8 mouse cellular contexts compared by ENCODE assay signal in the genomic region with DNA sequence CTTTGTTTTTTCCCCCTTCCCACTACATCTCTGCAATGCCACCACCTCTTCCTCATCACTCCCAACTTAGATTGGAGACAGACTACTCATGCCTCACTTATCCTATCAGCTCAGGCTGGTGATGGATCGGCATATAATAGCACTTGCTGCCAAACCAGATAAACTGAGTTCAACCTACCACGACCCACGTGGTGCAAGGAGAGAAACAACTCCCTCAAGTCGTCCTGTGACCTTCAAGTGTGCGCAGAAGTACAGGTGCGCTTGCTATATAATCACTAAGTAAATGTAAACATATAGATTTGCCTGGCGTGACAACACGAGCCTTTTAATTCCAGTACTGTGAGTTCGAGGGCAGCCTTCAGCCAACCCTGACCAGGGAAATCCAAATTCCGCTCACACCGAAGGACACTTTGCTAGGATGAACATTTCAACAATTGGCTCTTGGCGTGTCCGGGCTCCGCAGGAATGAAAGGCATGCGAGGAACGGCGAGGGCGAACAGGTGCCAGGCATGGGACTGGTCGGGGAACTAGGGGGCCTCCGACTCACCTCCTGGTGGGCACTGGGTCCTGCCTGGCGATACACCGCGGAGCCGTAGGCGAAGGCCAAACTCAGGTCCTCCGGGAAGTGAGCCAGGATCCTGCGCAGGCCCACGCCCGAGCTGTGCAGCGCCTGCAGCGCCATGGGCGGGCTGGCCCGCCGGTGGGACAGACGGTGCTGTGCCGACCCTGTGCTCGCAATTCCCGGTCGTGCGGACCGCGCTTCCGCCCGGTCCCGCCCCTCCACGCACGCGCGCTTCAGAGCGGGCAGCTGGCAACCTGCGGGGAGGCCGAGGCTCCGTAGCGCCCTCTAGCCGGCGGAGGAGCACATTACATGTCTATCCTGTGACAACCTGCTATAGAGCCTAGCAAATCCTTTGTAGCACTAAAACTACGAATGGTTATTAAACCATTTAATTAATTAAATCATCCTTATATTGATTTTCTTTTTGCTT. TPM values are rescaled to one million over a fixed set of nuclear protein-coding genes. Genes with fewer than 3 reads are reported as not detected.
DNase-seq lines count a peak whose midpoint lies in the region; ATAC-seq lines count a peak whose summit lies in the region.

Gene Tamm41, minus strand, starts transcription at position 774 of the 992 bp plus-strand sequence.

- ATAC-seq in intestine, embryonic 16.5 days: peak; percentile 94
- peak; percentile 97 for ATAC-seq in midbrain, embryonic 11.5 days (ENCODE audit: low FRiP score)

- intact Hi-C loops in left cerebral cortex, postnatal 4 days (cut with DNase I): no loop called here

- H3K27me3 ChIP-seq in embryonic facial prominence, embryonic 10.5 days (replicated peaks; ENCODE audit: low read depth, poor library complexity, severe bottlenecking): peaks cover 4% of the 10 kb centered on the region; the same call in 1 of the 2 replicates
- no peaks in the 10 kb centered on the region for H3K27me3 ChIP-seq in intestine, embryonic 16.5 days (replicated peaks; ENCODE audit: control insufficient read depth, insufficient read depth, low read length)
- H3K27me3 ChIP-seq in midbrain, embryonic 11.5 days (ENCODE audit: control insufficient read depth, insufficient read depth, low read length): no peaks in the 10 kb centered on the region

- H3K4me1 ChIP-seq in embryonic facial prominence, embryonic 10.5 days: peaks cover 17% of the 10 kb centered on the region
- H3K4me1 ChIP-seq in intestine, embryonic 16.5 days (ENCODE audit: control insufficient read depth, insufficient read depth, low read length): peaks cover 4% of the 10 kb centered on the region
- peaks cover 7% of the 10 kb centered on the region for H3K4me1 ChIP-seq in midbrain, embryonic 11.5 days (ENCODE audit: control insufficient read depth, insufficient read depth, low read length)

- peaks cover 30% of the 10 kb centered on the region for H3K36me3 ChIP-seq in embryonic facial prominence, embryonic 10.5 days (replicated peaks)
- H3K36me3 ChIP-seq in intestine, embryonic 16.5 days (ENCODE audit: control insufficient read depth, insufficient read depth, low read length): no peaks in the 10 kb centered on the region
- peaks cover 13% of the 10 kb centered on the region for H3K36me3 ChIP-seq in midbrain, embryonic 11.5 days (ENCODE audit: control insufficient read depth, insufficient read depth, low read length)

- H3K4me2 ChIP-seq in intestine, embryonic 16.5 days (ENCODE audit: low read depth, low read length): peak within 1 kb of the TSS; percentile 68
- peak within 1 kb of the TSS; percentile 72 for H3K4me2 ChIP-seq in midbrain, embryonic 11.5 days

- peak within 1 kb of the TSS; percentile 88 for H3K9ac ChIP-seq in intestine, embryonic 16.5 days (ENCODE audit: low read depth, low read length)
- H3K9ac ChIP-seq in midbrain, embryonic 11.5 days (ENCODE audit: low read length): peak within 1 kb of the TSS; percentile 82

- DNase-seq in layer of hippocampus, adult 11-12 months (ENCODE audit: low spot score): peak; percentile 85
- no peak for DNase-seq in layer of hippocampus, adult 9-10 months (ENCODE audit: low spot score)
- DNase-seq in embryonic facial prominence, embryonic 10.5 days (ENCODE audit: low spot score): peak; percentile 91
- no peak for DNase-seq in gonadal fat pad, adult 2 months (ENCODE audit: low read depth)
- peak; percentile 89 for DNase-seq in left cerebral cortex, postnatal 4 days
- peak; percentile 99 for DNase-seq in midbrain, embryonic 11.5 days (ENCODE audit: low spot score, missing footprints)
- DNase-seq in right cerebral cortex, postnatal 4 days: peak; percentile 94

- peak within 1 kb of the TSS; percentile 86 for H3K27ac ChIP-seq in embryonic facial prominence, embryonic 10.5 days (replicated peaks)
- peak within 1 kb of the TSS; percentile 48; the same call in 1 of the 2 replicates for H3K27ac ChIP-seq in intestine, embryonic 16.5 days (ENCODE audit: low read length)
- no peak within 1 kb of the TSS for H3K27ac ChIP-seq in midbrain, embryonic 11.5 days (ENCODE audit: low read depth, low read length)

- H3K9me3 ChIP-seq in embryonic facial prominence, embryonic 10.5 days: no peaks in the 10 kb centered on the region
- no peaks in the 10 kb centered on the region for H3K9me3 ChIP-seq in intestine, embryonic 16.5 days (ENCODE audit: control insufficient read depth, low read length)
- no peaks in the 10 kb centered on the region for H3K9me3 ChIP-seq in midbrain, embryonic 11.5 days (ENCODE audit: control insufficient read depth, low read length)

- H3K4me3 ChIP-seq in embryonic facial prominence, embryonic 10.5 days: peak within 1 kb of the TSS; percentile 91
- H3K4me3 ChIP-seq in intestine, embryonic 16.5 days (ENCODE audit: low read length): peak within 1 kb of the TSS; percentile 93
- peak within 1 kb of the TSS; percentile 82 for H3K4me3 ChIP-seq in midbrain, embryonic 11.5 days (ENCODE audit: low read depth, low read length)

- WGBS in embryonic facial prominence, embryonic 10.5 days: 2% methylated on average over 57 of the region's 57 CpGs
- under 1% methylated on average over 57 of the region's 57 CpGs for WGBS in intestine, embryonic 16.5 days
- WGBS in midbrain, embryonic 11.5 days: 1% methylated on average over 57 of the region's 57 CpGs

RNA-seq across cellular contexts. Expression of gene Tamm41, which starts in this region (rescaled TPM):
- polyA plus RNA-seq in embryonic facial prominence, embryonic 10.5 days (2016; fragmentation: Nextera tagmentation; extraction: Ambion mirVana): 96.8 and 99.5 TPM in 2 replicates
- 21.6 and 22.3 TPM in 2 replicates for polyA plus RNA-seq in gonadal fat pad, adult 2 months (2012; rRNA removed)
- polyA plus RNA-seq in intestine, embryonic 16.5 days (2015; fragmentation: Nextera tagmentation; extraction: Ambion mirVana): 58.7 and 66.8 TPM in 2 replicates
- total RNA-seq in left cerebral cortex, postnatal 4 days (2021): 10 to 100 TPM; 23.8 to 29.1 TPM
- 71.2 and 76.9 TPM in 2 replicates for polyA plus RNA-seq in midbrain, embryonic 11.5 days (2014; fragmentation: Nextera tagmentation; extraction: Ambion mirVana)

Comparison
In these comparisons a context has a peak if more than half of its experiments do, and no peak if none do; other contexts are left out.
1. DNase-seq: peak in layer of hippocampus, adult 11-12 months (single experiment), embryonic facial prominence, embryonic 10.5 days (single experiment), left cerebral cortex, postnatal 4 days (single experiment), midbrain, embryonic 11.5 days (single experiment) and right cerebral cortex, postnatal 4 days (single experiment); none in layer of hippocampus, adult 9-10 months (single experiment) and gonadal fat pad, adult 2 months (single experiment).
2. Peak in every context shown above with its lines, with median percentiles within 50 percentile points of each other: H3K4me3 ChIP-seq.